Mouse (Mus musculus) pancreas, adult 10 weeks (tissue): ENCODE measurements around the gene Icam1. TPM values are rescaled to one million over a fixed set of nuclear protein-coding genes. Genes with fewer than 3 reads are reported as not detected.

Source experiments
- polyA plus RNA-seq: library from polyadenylated mRNA; stranded (reverse); fragments of 350-450 nt; fragmentation: Illumina TruSeq; extraction: RNeasy Lipid Tissue Mini Kit (QIAGEN cat#74804); gene quantifications from one replicate; pipeline ENCODE4 v1.2.3, GENCODE M21; 2015; ENCODE audit warnings: low read depth, low replicate concordance; ENCODE audit not compliant: insufficient read depth

The Icam1 gene
- polyA plus RNA-seq = 7.2 TPM

GRCm38 (mm10) chr9:21015571-21016130 is at the start of gene Icam1:
TSS of gene Icam1 (plus strand) at chr9:21015985.

GRCm38 (mm10) chr9:20976216-20976960 is 39.4 kb upstream of the Icam1 start, which contains the start of gene S1pr2:
TSS of gene S1pr2 (minus strand) at chr9:20976781.

GRCm38 (mm10) chr9:21002627-21003551 is 12.9 kb upstream of the Icam1 start, which contains the start of gene Mrpl4:
TSS of gene Mrpl4 (plus strand) at chr9:21002738.

GRCm38 (mm10) chr9:21029291-21030054 is 13.7 kb downstream of the Icam1 start, which contains the start of gene Icam4:
TSS of gene Icam4 (plus strand) at chr9:21029373.

GRCm38 (mm10) chr9:21031896-21032351 is 16.1 kb downstream of the Icam1 start, which contains the start of gene Icam5:
TSS of gene Icam5 (plus strand) at chr9:21032073.

GRCm38 (mm10) chr9:21067006-21067684 is 51.4 kb downstream of the Icam1 start, which contains the start of gene Zglp1:
TSS of gene Zglp1 (minus strand) at chr9:21067093.

GRCm38 (mm10) chr9:21073044-21073840 is 57.5 kb downstream of the Icam1 start, which contains the start of the genes Gm49373 and Fdx1l:
TSS of gene Gm49373 (minus strand) at chr9:21073096.
TSS of gene Fdx1l (minus strand) at chr9:21073614.

Other genes starting within 250 kb of the Icam1 start
- gene Col5a3, start 200.9 kb upstream of the Icam1 start, polyA plus RNA-seq = 10.9 TPM
- not detected for gene Rdh8, start 197.5 kb upstream of the Icam1 start, polyA plus RNA-seq
- gene A230050P20Rik, start 147.3 kb upstream of the Icam1 start, polyA plus RNA-seq = 12.9 TPM
- gene Angptl6, start 136.3 kb upstream of the Icam1 start, polyA plus RNA-seq = 1.1 TPM
- 21.0 TPM for gene Ppan, start 127.8 kb upstream of the Icam1 start, polyA plus RNA-seq
- 46.1 TPM for gene Eif3g, start 117.4 kb upstream of the Icam1 start, polyA plus RNA-seq
- gene Dnmt1, start 56.1 kb upstream of the Icam1 start, polyA plus RNA-seq = 4.3 TPM
- gene S1pr2, start 39.2 kb upstream of the Icam1 start, polyA plus RNA-seq = 3.5 TPM
- 13.8 TPM for gene Mrpl4, start 13.2 kb upstream of the Icam1 start, polyA plus RNA-seq
- gene Icam4, start 13.4 kb downstream of the Icam1 start, polyA plus RNA-seq = not detected
- gene Icam5, start 16.1 kb downstream of the Icam1 start, polyA plus RNA-seq = not detected
- not detected for gene Zglp1, start 51.1 kb downstream of the Icam1 start, polyA plus RNA-seq
- 0.74 TPM for gene Gm49373, start 57.1 kb downstream of the Icam1 start, polyA plus RNA-seq
- gene Fdx1l, start 57.6 kb downstream of the Icam1 start, polyA plus RNA-seq = 12.7 TPM
- 4.2 TPM for gene Gm38431, start 76.0 kb downstream of the Icam1 start, polyA plus RNA-seq
- gene Raver1, start 76.0 kb downstream of the Icam1 start, polyA plus RNA-seq = 4.9 TPM
- gene Tyk2, start 115.3 kb downstream of the Icam1 start, polyA plus RNA-seq = 6.1 TPM
- gene Cdc37, start 134.0 kb downstream of the Icam1 start, polyA plus RNA-seq = 23.2 TPM
- gene Pde4a, start 149.7 kb downstream of the Icam1 start, polyA plus RNA-seq = 12.9 TPM
- 10.2 TPM for gene Keap1, start 223.4 kb downstream of the Icam1 start, polyA plus RNA-seq
- not detected for gene S1pr5, start 232.5 kb downstream of the Icam1 start, polyA plus RNA-seq
- 5.9 TPM for gene Atg4d, start 249.3 kb downstream of the Icam1 start, polyA plus RNA-seq